Mouse (Mus musculus) neural tube, embryonic 10.5 days (tissue): Measurements from ENCODE around the gene Vmn2r26.
"Not testable (repeated sequence)": the region's sequence is repeated elsewhere in the genome, so short reads cannot be mapped to it uniquely, and the experiment has no call there.

Source experiments
- DNase-seq: peaks from one replicate; pipeline ENCODE4 v3.0.0-alpha.2; 2017; ENCODE audit warnings: low spot score; ENCODE audit errors: extremely low spot score

Vmn2r26 gene

DNA sequence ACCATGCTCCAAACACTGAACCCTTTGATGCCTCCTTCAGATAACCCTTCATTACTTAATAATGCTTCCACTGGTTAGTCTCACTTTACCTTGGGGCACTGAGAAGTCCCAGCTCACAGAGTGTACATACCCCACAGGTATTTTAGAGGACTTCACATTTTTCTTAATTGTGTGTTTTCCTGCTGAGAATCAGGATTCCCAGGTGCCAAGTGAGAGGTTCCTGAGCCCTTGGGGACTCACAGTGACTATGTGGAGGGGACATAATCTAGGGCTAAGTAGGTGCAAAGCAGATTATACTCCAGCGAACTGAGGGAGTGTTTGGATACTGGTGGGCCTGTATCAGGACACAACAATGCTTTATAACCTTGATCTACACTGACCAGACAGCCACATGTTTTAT, at the start of gene Vmn2r26:
Vmn2r26 (plus strand) TSS at position 301 of the 400 bp plus-strand sequence.
- DNase-seq: not testable (repeated sequence)

DNA sequence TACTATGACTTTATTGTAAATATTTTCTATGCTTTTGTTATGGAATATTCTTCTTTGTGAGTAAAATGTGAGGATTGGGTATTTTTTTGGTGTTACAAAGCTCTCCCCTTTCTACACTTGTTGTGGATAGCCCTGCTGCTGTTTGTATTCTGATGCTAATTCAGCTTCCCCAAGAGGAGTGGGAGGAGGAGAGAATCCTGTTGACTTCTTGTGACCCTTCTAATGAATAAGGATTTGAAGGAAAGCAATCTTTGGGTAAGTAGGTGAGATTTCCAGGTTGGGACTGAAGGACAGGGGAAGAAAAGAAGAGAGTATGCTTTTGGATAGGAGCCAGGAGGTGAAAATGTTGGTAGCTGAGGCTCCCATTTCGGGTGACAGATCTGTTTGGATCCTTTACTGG, 3.5 kb upstream of the Vmn2r26 start:
- DNase-seq: no peak

DNA sequence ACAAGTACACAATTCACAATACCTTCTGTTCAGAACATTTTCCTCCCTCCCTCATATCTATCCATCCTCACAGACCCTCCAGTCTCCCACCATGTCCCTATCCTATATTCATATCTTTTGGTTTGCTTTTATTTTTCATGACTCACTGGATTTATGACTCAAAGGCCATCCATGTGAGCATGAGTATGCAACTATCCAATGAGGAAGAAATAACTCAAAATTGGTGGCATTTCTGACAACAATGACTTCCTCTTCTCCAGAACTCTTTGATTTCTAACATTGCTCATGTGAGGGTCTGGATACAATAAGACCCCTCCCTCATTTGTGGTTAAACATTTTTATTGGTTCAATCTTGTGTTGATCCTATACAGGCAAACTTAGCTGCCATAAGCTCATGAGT, 24.0 kb downstream of the Vmn2r26 start:
- no peak for DNase-seq

DNA sequence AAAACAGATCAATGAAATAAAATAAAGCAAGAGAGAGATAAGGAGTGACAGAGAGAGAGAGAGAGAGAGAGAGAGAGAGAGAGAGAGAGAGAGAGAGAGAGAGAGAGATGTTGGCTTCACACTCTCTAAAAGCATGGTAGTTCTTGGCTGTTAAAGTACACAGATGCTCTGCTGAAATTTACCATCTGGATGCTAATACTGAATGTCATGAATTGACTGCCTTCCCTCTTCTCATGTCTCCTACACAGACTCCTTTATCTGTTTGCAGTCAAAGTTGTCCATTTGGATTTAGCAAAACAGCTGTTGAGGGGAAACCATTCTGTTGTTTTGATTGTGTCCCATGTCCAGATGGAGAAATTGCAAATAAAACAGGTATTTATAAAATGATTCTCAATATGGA, 29.2 kb downstream of the Vmn2r26 start:
- DNase-seq: not testable (repeated sequence)

DNA sequence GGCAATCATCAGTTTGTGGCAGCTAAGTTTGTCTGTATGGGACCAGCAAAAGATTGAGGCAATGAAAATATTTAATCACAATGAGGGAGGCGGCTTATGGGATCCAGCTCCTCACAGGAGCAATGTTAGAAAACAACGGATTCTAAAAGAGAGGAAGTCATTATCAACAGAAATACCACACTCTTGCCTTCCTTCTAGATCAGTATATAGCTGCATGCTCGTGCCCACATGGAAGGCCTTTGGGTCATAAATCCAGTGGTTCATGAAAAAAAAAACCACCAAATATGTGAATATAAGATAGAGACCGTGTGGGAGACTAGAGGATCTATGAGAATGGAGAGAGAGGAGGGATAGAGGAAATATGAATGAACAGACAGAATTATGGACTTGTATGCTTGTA, 78.0 kb downstream of the Vmn2r26 start:
- DNase-seq: no peak
